Mouse (Mus musculus) regulatory T cell (primary cell): ENCODE data around the gene Ipcef1.

Experiments used
- in situ Hi-C: fragments of 300-600 bp; cut with MboI, MseI; formaldehyde crosslinking; loops from one replicate; pipeline ENCODE4 v1.15.1; 2025; ENCODE audit warnings: high pct_unique_total_duplicates

The Ipcef1 gene

GRCm38 (mm10) chr10:6979216-6979615, 73.1 kb downstream of the Ipcef1 start:
- in situ Hi-C loops: loop anchor here (5.0 to 25.0 kb wide), 4 partner anchors 64 to 708 kb away; partner anchors contain the start of genes Cnksr3, Lats1, Lrp11 and Pcmt1

- in situ Hi-C loops: loop anchor here (5.0 to 25.0 kb wide), 4 partner anchors 64 to 709 kb away; partner anchors contain the start of genes Cnksr3, Lats1, Lrp11 and Pcmt1
Observed at GRCm38 (mm10) chr10:6978733-6979132, 73.5 kb downstream of the Ipcef1 start.

- in situ Hi-C loops: loop anchor here (5.0 to 25.0 kb wide), 4 partner anchors 63 to 709 kb away; partner anchors contain the start of genes Cnksr3, Lats1, Lrp11 and Pcmt1
Observed at GRCm38 (mm10) chr10:6977843-6978242, 74.4 kb downstream of the Ipcef1 start.

GRCm38 (mm10) chr10:6968334-6968733, 83.9 kb downstream of the Ipcef1 start:
- in situ Hi-C loops: no loop called here

- in situ Hi-C loops: no loop called here
Observed at GRCm38 (mm10) chr10:6967588-6968242, 84.6 kb downstream of the Ipcef1 start.

- in situ Hi-C loops: no loop called here
Observed at GRCm38 (mm10) chr10:6958791-6959190, 93.5 kb downstream of the Ipcef1 start.

- in situ Hi-C loops: no loop called here
Observed at GRCm38 (mm10) chr10:6956357-6956756, 95.9 kb downstream of the Ipcef1 start.

- in situ Hi-C loops: no loop called here
Observed at GRCm38 (mm10) chr10:6954533-6954932, 97.7 kb downstream of the Ipcef1 start.

GRCm38 (mm10) chr10:6953115-6953514, 99.2 kb downstream of the Ipcef1 start:
- in situ Hi-C loops: no loop called here

- in situ Hi-C loops: no loop called here
Observed at GRCm38 (mm10) chr10:6936671-6937425, 115.4 kb downstream of the Ipcef1 start.

GRCm38 (mm10) chr10:6934776-6935175, 117.5 kb downstream of the Ipcef1 start:
- in situ Hi-C loops: no loop called here

- in situ Hi-C loops: no loop called here
Observed at GRCm38 (mm10) chr10:6930889-6931288, 121.4 kb downstream of the Ipcef1 start.

GRCm38 (mm10) chr10:6930398-6930797, 121.9 kb downstream of the Ipcef1 start:
- in situ Hi-C loops: no loop called here

GRCm38 (mm10) chr10:6928905-6929304, 123.4 kb downstream of the Ipcef1 start:
- in situ Hi-C loops: no loop called here

GRCm38 (mm10) chr10:6927600-6928223, 124.6 kb downstream of the Ipcef1 start:
- in situ Hi-C loops: no loop called here

GRCm38 (mm10) chr10:6926724-6927123, 125.6 kb downstream of the Ipcef1 start:
- in situ Hi-C loops: no loop called here

GRCm38 (mm10) chr10:6916545-6917257, 135.6 kb downstream of the Ipcef1 start:
- in situ Hi-C loops: loop anchor here (10.0 kb wide), 1 partner anchor 58 kb away; no protein-coding TSS in a partner anchor

- in situ Hi-C loops: loop anchor here (10.0 kb wide), 1 partner anchor 59 kb away; no protein-coding TSS in a partner anchor
Observed at GRCm38 (mm10) chr10:6915991-6916390, 136.3 kb downstream of the Ipcef1 start.

- in situ Hi-C loops: loop anchor here (10.0 kb wide), 1 partner anchor 65 kb away; no protein-coding TSS in a partner anchor
Observed at GRCm38 (mm10) chr10:6909763-6910162, 142.5 kb downstream of the Ipcef1 start.

GRCm38 (mm10) chr10:6901819-6902393, 150.4 kb downstream of the Ipcef1 start:
- in situ Hi-C loops: no loop called here

- in situ Hi-C loops: no loop called here
Observed at GRCm38 (mm10) chr10:6900126-6900525, 152.2 kb downstream of the Ipcef1 start.
